Mouse (Mus musculus) liver, adult 2 months (tissue): ENCODE results near the gene Sike1. TPM values are rescaled to one million over a fixed set of nuclear protein-coding genes. Genes with fewer than 3 reads are reported as not detected.

Experiments used
- DNase-seq: peaks from one replicate; pipeline ENCODE4 v3.0.0-alpha.2; 2011; ENCODE audit warnings: low read depth, low spot score; ENCODE audit errors: extremely low read depth
- H3K27ac ChIP-seq: fragments of 200-500 bp; replicated peaks from 2 replicates; pipeline ENCODE4 v1.5.1; 2012; ENCODE audit warnings: low read depth, mild to moderate bottlenecking, control low read depth, inconsistent platforms, low read length; ENCODE audit not compliant: insufficient read depth
- H3K27me3 ChIP-seq: fragments of 200-500 bp; 2 replicates; pipeline ENCODE4 v1.6.1; 2012; ENCODE audit warnings: mild to moderate bottlenecking, moderate library complexity, low read length, inconsistent platforms; ENCODE audit not compliant: control insufficient read depth, insufficient read depth
- H3K36me3 ChIP-seq: fragments of 200-500 bp; 2 replicates; pipeline ENCODE4 v1.6.1; 2012; ENCODE audit warnings: low read length, inconsistent platforms; ENCODE audit not compliant: control insufficient read depth, insufficient read depth
- H3K4me1 ChIP-seq: fragments of 200-500 bp; 2 replicates; pipeline ENCODE4 v1.6.1; 2011; ENCODE audit warnings: low read length; ENCODE audit not compliant: control insufficient read depth, insufficient read depth
- H3K4me3 ChIP-seq: fragments of 200-500 bp; 2 replicates; pipeline ENCODE4 v1.5.1; 2011; ENCODE audit warnings: low read depth, mild to moderate bottlenecking, control low read depth, low read length, moderate library complexity; ENCODE audit not compliant: insufficient read depth
- H3K79me2 ChIP-seq: fragments of 200-500 bp; 2 replicates; pipeline ENCODE4 v1.6.1; 2012; ENCODE audit warnings: inconsistent platforms, mild to moderate bottlenecking, low read length, moderate library complexity; ENCODE audit not compliant: control insufficient read depth, insufficient read depth
- H3K9ac ChIP-seq: fragments of 200-500 bp; 2 replicates; pipeline ENCODE4 v1.6.1; 2012; ENCODE audit warnings: low read depth, mild to moderate bottlenecking, control low read depth, inconsistent platforms, low read length
- CTCF ChIP-seq: fragments of 200-500 bp; IDR thresholded peaks from 2 replicates; pipeline ENCODE4 v1.5.1; 2011; ENCODE audit warnings: low read depth, low read length, control low read depth
- POLR2A ChIP-seq: fragments of 200-500 bp; IDR thresholded peaks from 2 replicates; pipeline ENCODE4 v1.6.1; 2011; ENCODE audit warnings: low read length, control low read depth; ENCODE audit not compliant: insufficient read depth; ENCODE audit errors: extremely low read depth
- WGBS: fragments of 180-500 bp; shearing (Covaris S2); methylation state at CpG from one replicate; pipeline ENCODE4 v1.1.7; 2018; 5-methylcytosine and 5-hydroxymethylcytosine counted together
- polyA plus RNA-seq: library from polyadenylated mRNA; depleted of rRNA; stranded (reverse); fragments of >200 nt; gene quantifications from 2 replicates; pipeline ENCODE4 v1.2.3, GENCODE M21; 2012
- total RNA-seq: library from RNA; depleted of rRNA; stranded (reverse); fragments of >200 nt; gene quantifications from 2 replicates; pipeline ENCODE4 v1.2.3, GENCODE M21; 2014

The Sike1 gene
- total and polyA plus RNA-seq, 2 experiments, result 6.8 to 7.9 TPM

DNA sequence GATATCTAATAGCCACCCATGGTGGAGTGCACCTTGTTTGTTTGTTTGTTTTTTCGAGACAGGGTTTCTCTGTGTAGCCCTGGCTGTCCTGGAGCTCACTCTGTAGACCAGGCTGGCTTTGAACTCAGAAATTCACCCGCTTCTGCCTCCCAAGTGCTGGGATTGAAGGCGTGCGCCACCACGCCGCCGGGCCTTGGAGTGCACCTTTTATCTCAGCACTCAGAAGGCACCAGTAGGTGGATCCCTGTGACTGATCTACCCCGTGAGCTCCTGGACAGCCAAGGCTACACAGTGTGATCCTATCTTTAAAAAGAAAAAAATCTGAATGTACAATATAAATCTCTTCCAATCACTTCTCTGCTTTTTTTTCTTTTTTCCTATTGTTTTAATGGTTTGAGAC lies 4.5 kb upstream of the Sike1 start:
- Histone ChIP-seq H3K79me2 (no peaks in the 10 kb centered on the region), H3K9ac (no peak overlapping the region), H3K36me3 (no peaks in the 10 kb centered on the region), H3K4me3 (no peak overlapping the region), H3K27ac (no peak overlapping the region), H3K27me3 (no peaks in the 10 kb centered on the region), H3K4me1 (no peaks in the 10 kb centered on the region)
- no peak for TF ChIP-seq POLR2A
- TF ChIP-seq CTCF, result no peak
- 81% methylated on average over 8 of the region's 8 CpGs for WGBS
- DNase-seq, result no peak

DNA sequence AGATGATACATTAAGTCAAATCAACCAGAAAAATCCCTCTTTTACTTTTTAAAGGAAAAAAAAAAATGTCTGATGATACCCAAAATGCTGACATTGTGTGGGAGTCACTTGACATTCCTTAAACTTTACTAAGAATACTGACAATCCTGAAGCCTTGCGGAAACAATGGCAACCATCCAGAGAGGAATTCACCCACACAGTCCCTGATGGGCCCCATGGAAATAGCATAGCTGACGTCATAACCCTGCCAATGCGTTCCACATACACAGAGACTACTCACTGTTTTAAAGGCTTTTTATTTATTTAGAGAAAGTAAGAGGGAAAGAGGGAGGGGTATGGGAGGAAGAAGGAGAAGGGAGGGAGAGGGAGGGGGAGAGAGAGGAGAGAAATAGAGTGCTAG lies 2.6 kb upstream of the Sike1 start:
- Histone ChIP-seq H3K27me3 (no peaks in the 10 kb centered on the region), H3K9ac (no peak overlapping the region), H3K27ac (no peak overlapping the region), H3K4me1 (peaks cover 5% of the 10 kb centered on the region; the same call in 1 of the 2 replicates), H3K36me3 (peaks cover 3% of the 10 kb centered on the region; the same call in 1 of the 2 replicates), H3K4me3 (no peak overlapping the region), H3K79me2 (no peaks in the 10 kb centered on the region)
- DNase-seq, result no peak
- 46% methylated on average over 3 of the region's 3 CpGs for WGBS
- TF ChIP-seq CTCF (no peak), POLR2A (no peak)

DNA sequence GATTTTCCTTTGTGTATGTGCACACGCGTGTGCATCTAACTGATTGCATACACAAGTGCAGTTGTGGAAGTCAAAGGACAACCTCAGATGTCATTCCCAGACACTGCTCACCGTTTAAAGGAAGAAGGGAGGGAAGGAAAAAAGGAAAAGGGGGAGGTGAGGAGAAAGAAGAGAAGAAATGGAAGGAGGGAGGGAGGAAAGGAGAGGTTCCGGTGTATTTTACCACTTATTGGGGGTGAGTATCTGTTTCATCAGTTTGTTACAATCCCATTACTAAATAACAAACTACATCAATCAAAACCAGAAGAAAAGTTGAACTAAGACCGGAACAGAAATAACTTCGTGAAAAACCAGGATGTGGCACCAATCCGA lies 289 bp upstream of the Sike1 start:
- 54% methylated on average over 7 of the region's 7 CpGs for WGBS
- TF ChIP-seq POLR2A (no peak), CTCF (no peak)
- no peak overlapping the region for H3K27ac ChIP-seq
- H3K27me3 ChIP-seq, result no peaks in the 10 kb centered on the region
- peak overlapping the region; percentile 73 for H3K4me3 ChIP-seq
- peaks cover 5% of the 10 kb centered on the region; the same call in 1 of the 2 replicates for H3K4me1 ChIP-seq
- H3K79me2 ChIP-seq, result no peaks in the 10 kb centered on the region
- DNase-seq, result no peak
- H3K9ac ChIP-seq, result no peak overlapping the region
- peaks cover 10% of the 10 kb centered on the region for H3K36me3 ChIP-seq

DNA sequence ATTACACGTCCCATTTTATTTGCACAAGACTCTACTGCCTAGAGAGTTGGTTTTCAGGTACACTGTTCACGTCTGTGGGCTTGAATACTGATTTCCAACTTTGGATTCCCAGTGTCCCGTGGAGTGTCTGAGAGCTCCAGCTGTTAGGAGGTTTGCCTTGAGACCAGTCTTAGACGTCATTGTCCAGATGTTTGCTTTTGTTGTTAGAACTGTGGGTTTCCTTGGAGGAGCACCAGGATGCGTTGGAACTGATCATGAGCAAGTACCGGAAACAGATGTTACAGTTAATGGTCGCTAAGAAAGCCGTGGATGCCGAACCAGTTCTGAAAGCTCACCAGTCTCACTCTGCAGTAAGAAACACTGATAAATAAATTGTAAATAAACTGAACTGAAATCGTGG lies 1.5 kb downstream of the Sike1 start:
- 85% methylated on average over 10 of the region's 10 CpGs for WGBS
- Histone ChIP-seq H3K9ac (no peak overlapping the region), H3K4me1 (peaks cover 5% of the 10 kb centered on the region; the same call in 1 of the 2 replicates), H3K36me3 (peaks cover 19% of the 10 kb centered on the region), H3K79me2 (no peaks in the 10 kb centered on the region), H3K4me3 (no peak overlapping the region), H3K27me3 (no peaks in the 10 kb centered on the region), H3K27ac (no peak overlapping the region)
- TF ChIP-seq CTCF (no peak), POLR2A (no peak)
- DNase-seq, result no peak

DNA sequence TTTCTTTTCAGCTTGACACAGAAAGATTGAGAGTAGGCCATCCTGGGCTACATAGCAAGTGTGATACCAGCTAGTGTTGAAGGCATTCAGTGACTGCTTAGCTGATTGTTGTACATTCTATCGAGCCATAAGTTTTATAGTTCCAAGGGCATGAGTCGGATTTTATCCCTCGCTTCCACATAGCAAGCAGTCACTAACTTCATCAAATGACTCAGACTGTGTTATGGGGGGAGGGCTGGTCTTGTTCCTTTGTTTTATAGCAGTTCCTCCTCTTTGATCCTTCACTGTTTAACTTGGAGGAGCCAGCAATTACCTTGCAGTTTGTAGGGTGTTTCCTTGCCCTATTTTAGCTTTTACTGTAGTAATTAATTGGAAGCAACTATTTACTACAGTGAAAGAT lies 2.1 kb downstream of the Sike1 start:
- H3K27me3 ChIP-seq, result no peaks in the 10 kb centered on the region
- H3K4me3 ChIP-seq, result no peak overlapping the region
- DNase-seq, result no peak
- no peaks in the 10 kb centered on the region for H3K79me2 ChIP-seq
- H3K27ac ChIP-seq, result no peak overlapping the region
- H3K4me1 ChIP-seq, result peaks cover 5% of the 10 kb centered on the region; the same call in 1 of the 2 replicates
- 87% methylated on average over 3 of the region's 3 CpGs for whole genome bisulfite sequencing
- H3K9ac ChIP-seq, result no peak overlapping the region
- TF ChIP-seq POLR2A, result no peak
- no peak for TF ChIP-seq CTCF
- peaks cover 19% of the 10 kb centered on the region for H3K36me3 ChIP-seq

DNA sequence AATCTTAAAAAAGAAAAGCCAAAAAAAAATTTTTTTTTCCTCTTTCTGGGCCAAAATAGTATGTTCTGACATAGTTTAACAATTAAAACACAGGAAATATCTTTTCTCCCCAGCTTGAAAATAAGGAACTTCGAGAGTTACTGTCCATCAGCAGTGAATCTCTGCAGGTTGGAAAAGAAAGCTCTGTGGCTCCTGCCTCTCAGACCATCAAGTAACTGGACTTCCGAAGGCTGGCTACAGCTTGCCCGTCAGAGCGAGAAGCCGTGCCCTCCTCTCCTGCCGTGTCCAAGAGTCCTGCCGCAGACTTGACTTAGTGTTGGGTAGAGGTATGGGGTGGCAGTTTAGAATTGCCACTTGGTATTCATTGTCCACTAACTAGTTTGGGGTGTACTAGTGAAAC lies 6.1 kb downstream of the Sike1 start:
- 93% methylated on average over 7 of the region's 7 CpGs for WGBS
- peaks cover 38% of the 10 kb centered on the region for H3K36me3 ChIP-seq
- peaks cover under 1% of the 10 kb centered on the region; the same call in 1 of the 2 replicates for H3K4me1 ChIP-seq
- H3K4me3 ChIP-seq, result no peak overlapping the region
- H3K27ac ChIP-seq, result no peak overlapping the region
- no peaks in the 10 kb centered on the region for H3K79me2 ChIP-seq
- H3K9ac ChIP-seq, result no peak overlapping the region
- no peak for TF ChIP-seq CTCF
- TF ChIP-seq POLR2A, result no peak
- H3K27me3 ChIP-seq, result no peaks in the 10 kb centered on the region
- no peak for DNase-seq
